Mouse (Mus musculus) stomach, embryonic 14.5 days (tissue): ENCODE measurements at regions not wholly inside any gene's neighbourhood (a gene's known extent, or its start where the extent isn't known, plus 50 kb on each side); places are given as distances from the start of the nearest gene placed in this dataset.

Experiments used
- ATAC-seq: fragments of 200-750 bp; cut with Nextera tagmentation; 2 replicates; pipeline ENCODE4 v1.8.0; 2017; ENCODE audit warnings: low read depth, moderate TSS enrichment; ENCODE audit not compliant: insufficient number of reproducible peaks, insufficient read depth, low FRiP score
- H3K27ac ChIP-seq: fragments of 300-500 bp; sonication (generic); 2 replicates; pipeline ENCODE4 v1.5.1; 2014; ENCODE audit warnings: mild to moderate bottlenecking, low read length, moderate library complexity, mixed read lengths
- H3K27me3 ChIP-seq: fragments of 300-500 bp; sonication (generic); 2 replicates; pipeline ENCODE4 v1.6.1; 2014; ENCODE audit warnings: low read length, control low read depth, mixed read lengths; ENCODE audit not compliant: control insufficient read depth, insufficient read depth
- H3K36me3 ChIP-seq: fragments of 300-500 bp; sonication (generic); 2 replicates; pipeline ENCODE4 v1.6.1; 2014; ENCODE audit warnings: mild to moderate bottlenecking, control low read depth, low read length, moderate library complexity, mixed read lengths; ENCODE audit not compliant: control insufficient read depth, insufficient read depth
- H3K4me1 ChIP-seq: fragments of 300-500 bp; sonication (generic); 2 replicates; pipeline ENCODE4 v1.6.1; 2014; ENCODE audit warnings: low read length, control low read depth, mixed read lengths; ENCODE audit not compliant: control insufficient read depth, insufficient read depth
- H3K4me2 ChIP-seq: fragments of 300-500 bp; sonication (generic); replicated peaks from 2 replicates; pipeline ENCODE4 v1.6.1; 2014; ENCODE audit warnings: low read depth, low read length, control low read depth
- H3K4me3 ChIP-seq: fragments of 300-500 bp; sonication (generic); 2 replicates; pipeline ENCODE4 v1.5.1; 2014; ENCODE audit warnings: low read depth, low read length, control low read depth
- H3K9ac ChIP-seq: fragments of 300-500 bp; sonication (generic); replicated peaks from 2 replicates; pipeline ENCODE4 v1.6.1; 2014; ENCODE audit warnings: low read depth, mild to moderate bottlenecking, control low read depth, low read length, moderate library complexity, mixed read lengths
- H3K9me3 ChIP-seq: fragments of 300-500 bp; sonication (generic); 2 replicates; pipeline ENCODE4 v1.6.1; 2016; ENCODE audit warnings: low read depth, low read length, control low read depth; ENCODE audit not compliant: control insufficient read depth
- WGBS: fragments of 180-500 bp; shearing (Covaris S2); extraction: QIAGEN DNeasy Blood & Tissue Kit; methylation state at CpG from one replicate; pipeline ENCODE4 v1.1.7; 2014; 5-methylcytosine and 5-hydroxymethylcytosine counted together

DNA sequence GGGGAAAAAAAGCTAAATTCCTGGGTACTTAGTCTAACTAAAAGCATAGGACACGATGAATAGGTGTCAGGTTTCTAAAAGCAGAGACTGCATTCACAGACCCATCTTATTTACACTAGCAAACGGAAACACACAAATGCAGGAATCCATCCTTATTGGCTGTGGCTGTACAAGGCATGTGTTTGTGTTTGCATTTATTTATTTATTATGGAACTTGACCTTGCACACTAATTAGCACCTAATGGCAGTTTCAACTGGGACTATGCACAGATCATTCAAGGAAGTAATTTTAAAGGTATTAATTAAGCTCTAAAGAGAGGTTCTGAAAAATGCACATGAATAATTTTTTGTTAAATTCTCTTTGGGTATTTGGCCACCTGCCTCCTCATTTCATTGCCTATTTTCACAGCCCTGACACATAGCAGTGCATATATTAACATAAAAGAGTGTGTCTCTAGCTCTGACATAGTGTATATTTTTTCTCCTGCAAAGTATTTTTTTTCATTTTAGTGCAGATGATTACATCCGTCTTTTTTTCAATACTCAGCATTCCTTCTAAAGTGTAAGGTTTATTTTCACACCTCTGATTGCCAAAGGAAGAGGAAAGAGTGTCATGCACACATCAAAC is 1351.5 kb upstream of the Slc10a2 start:
- WGBS: 45% methylated on average over 3 of the region's 3 CpGs
- H3K4me1 ChIP-seq: no peaks in the 10 kb centered on the region
- H3K27me3 ChIP-seq: no peaks in the 10 kb centered on the region
- no peak overlapping the region for H3K27ac ChIP-seq
- H3K9me3 ChIP-seq: no peaks in the 10 kb centered on the region
- no peak overlapping the region for H3K4me3 ChIP-seq
- H3K36me3 ChIP-seq: no peaks in the 10 kb centered on the region
- ATAC-seq: no peak
- H3K4me2 ChIP-seq: no peak overlapping the region
- no peak overlapping the region for H3K9ac ChIP-seq

DNA sequence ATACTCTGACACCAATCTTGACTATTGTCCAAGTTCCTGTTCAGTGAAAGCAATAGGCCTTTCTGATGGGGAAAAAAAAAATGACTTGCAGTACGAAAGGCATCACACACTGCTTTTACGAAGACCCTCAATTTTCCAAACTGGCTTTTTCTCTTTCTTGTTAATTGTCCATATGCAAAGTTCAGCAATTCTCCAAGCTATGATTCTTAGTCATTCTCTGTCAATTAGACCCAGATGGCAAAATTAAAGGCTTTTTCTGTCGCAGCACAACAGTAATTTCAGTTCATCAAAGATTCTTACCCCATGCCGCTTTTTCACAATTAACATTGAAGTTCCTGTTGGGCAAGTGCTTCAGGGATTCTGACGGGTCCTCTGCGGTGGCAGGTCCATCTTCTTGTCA is 1343.2 kb upstream of the Slc10a2 start:
- 79% methylated on average over 6 of the region's 6 CpGs for WGBS
- Histone ChIP-seq H3K4me2 (no peak overlapping the region), H3K36me3 (no peaks in the 10 kb centered on the region), H3K4me3 (no peak overlapping the region), H3K27ac (no peak overlapping the region), H3K9ac (no peak overlapping the region), H3K27me3 (no peaks in the 10 kb centered on the region), H3K9me3 (no peaks in the 10 kb centered on the region), H3K4me1 (no peaks in the 10 kb centered on the region)
- no peak for ATAC-seq

DNA sequence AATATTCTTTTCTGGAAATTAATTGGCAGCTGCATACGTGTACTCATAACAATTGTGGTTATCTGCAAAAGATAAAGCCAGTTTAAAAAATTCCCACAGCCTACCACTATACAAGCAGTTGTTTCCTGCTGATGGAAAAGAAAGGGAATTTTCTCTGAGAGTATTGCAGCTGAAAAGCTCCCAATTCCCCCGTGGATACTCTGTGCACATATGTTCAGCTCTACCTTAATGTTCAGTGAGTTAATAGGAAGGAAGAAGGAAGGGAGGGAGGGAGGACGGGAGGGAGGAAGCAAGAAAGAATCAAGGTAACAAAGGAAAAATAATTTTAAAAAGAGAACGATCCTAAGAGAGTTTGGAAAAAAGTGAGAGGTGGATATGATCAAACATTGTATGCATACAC is 1333.9 kb upstream of the Slc10a2 start:
- no peak overlapping the region for H3K9ac ChIP-seq
- no peaks in the 10 kb centered on the region for H3K4me1 ChIP-seq
- ATAC-seq: no peak
- no peaks in the 10 kb centered on the region for H3K36me3 ChIP-seq
- 65% methylated on average over 4 of the region's 4 CpGs for WGBS
- no peaks in the 10 kb centered on the region for H3K27me3 ChIP-seq
- no peak overlapping the region for H3K4me3 ChIP-seq
- no peak overlapping the region for H3K4me2 ChIP-seq
- no peak overlapping the region for H3K27ac ChIP-seq
- no peaks in the 10 kb centered on the region for H3K9me3 ChIP-seq
